Mouse (Mus musculus) heart, postnatal 4 days (tissue): Measurements from ENCODE around the gene Rgp1. TPM values are rescaled to one million over a fixed set of nuclear protein-coding genes. Genes with fewer than 3 reads are reported as not detected.
"Not testable (repeated sequence)": the region's sequence is repeated elsewhere in the genome, so short reads cannot be mapped to it uniquely, and the experiment has no call there.

ENCODE experiments used
- DNase-seq: peaks from one replicate; pipeline ENCODE4 v3.0.0; 2021
- total RNA-seq, 2 experiments: library from RNA; stranded (reverse); gene quantifications; 2 replicates each; pipeline ENCODE4 v1.2.3; 2021

Gene Rgp1
- total RNA-seq: 10 to 100 TPM; 38.6 to 39.1 TPM

- peak; percentile 87 for DNase-seq
Observed at GRCm38 (mm10) chr4:43578376-43579204, at the start of gene Rgp1, which contains the start of gene Gba2. TSS of gene Rgp1 (plus strand) at chr4:43578715. TSS of gene Gba2 (minus strand) at chr4:43578873.

- DNase-seq: no peak
Observed at GRCm38 (mm10) chr4:43530081-43530501, 48.4 kb upstream of the Rgp1 start.

GRCm38 (mm10) chr4:43530581-43530980 lies 47.9 kb upstream of the Rgp1 start:
- DNase-seq: peak; percentile 83

- DNase-seq: no peak
Observed at GRCm38 (mm10) chr4:43533270-43533669, 45.2 kb upstream of the Rgp1 start.

- DNase-seq: no peak
Observed at GRCm38 (mm10) chr4:43535628-43536027, 42.9 kb upstream of the Rgp1 start.

GRCm38 (mm10) chr4:43536031-43536430 lies 42.5 kb upstream of the Rgp1 start:
- no peak for DNase-seq

- no peak for DNase-seq
Observed at GRCm38 (mm10) chr4:43542044-43542443, 36.5 kb upstream of the Rgp1 start.

GRCm38 (mm10) chr4:43546375-43547047 lies 32.0 kb upstream of the Rgp1 start:
- peak; percentile 61 for DNase-seq

- DNase-seq: no peak
Observed at GRCm38 (mm10) chr4:43547160-43547559, 31.4 kb upstream of the Rgp1 start.

- DNase-seq: no peak
Observed at GRCm38 (mm10) chr4:43549055-43549454, 29.5 kb upstream of the Rgp1 start.

GRCm38 (mm10) chr4:43551854-43552253 lies 26.7 kb upstream of the Rgp1 start:
- not testable (repeated sequence) for DNase-seq

- DNase-seq: no peak
Observed at GRCm38 (mm10) chr4:43552437-43552836, 26.1 kb upstream of the Rgp1 start.

- no peak for DNase-seq
Observed at GRCm38 (mm10) chr4:43553891-43554290, 24.6 kb upstream of the Rgp1 start.

- DNase-seq: no peak
Observed at GRCm38 (mm10) chr4:43555926-43556325, 22.6 kb upstream of the Rgp1 start.

GRCm38 (mm10) chr4:43558028-43558630 lies 20.4 kb upstream of the Rgp1 start:
- peak; percentile 46 for DNase-seq

GRCm38 (mm10) chr4:43558631-43559356 lies 19.7 kb upstream of the Rgp1 start:
- peak; percentile 88 for DNase-seq

- no peak for DNase-seq
Observed at GRCm38 (mm10) chr4:43559519-43560242, 18.8 kb upstream of the Rgp1 start.

- DNase-seq: peak; percentile 66
Observed at GRCm38 (mm10) chr4:43560243-43560611, 18.3 kb upstream of the Rgp1 start.

GRCm38 (mm10) chr4:43560976-43561375 lies 17.5 kb upstream of the Rgp1 start:
- no peak for DNase-seq

GRCm38 (mm10) chr4:43561436-43561996 lies 17.0 kb upstream of the Rgp1 start:
- DNase-seq: no peak

- DNase-seq: peak; percentile 94
Observed at GRCm38 (mm10) chr4:43561997-43562768, 16.3 kb upstream of the Rgp1 start, which contains the start of the genes Creb3 and Tln1. TSS of gene Creb3 (plus strand) at chr4:43562332. TSS of gene Tln1 (minus strand) at chr4:43562691.
